Mouse (Mus musculus) macrophage (primary cell): ENCODE data around the gene 1700042G07Rik. TPM values are rescaled to one million over a fixed set of nuclear protein-coding genes. Genes with fewer than 3 reads are reported as not detected.

ENCODE experiments used
- H3K27ac ChIP-seq: fragments of 350-480 bp; formaldehyde crosslinking; 2 replicates; pipeline ENCODE4 v1.9.0; 2021
- H3K36me3 ChIP-seq: fragments of 350-480 bp; formaldehyde crosslinking; 2 replicates; pipeline ENCODE4 v1.9.0; 2021; ENCODE audit errors: inconsistent target
- H3K4me3 ChIP-seq: fragments of 350-480 bp; formaldehyde crosslinking; 2 replicates; pipeline ENCODE4 v1.9.0; 2021; ENCODE audit errors: inconsistent target
- H3K79me2 ChIP-seq: fragments of 350-480 bp; formaldehyde crosslinking; 2 replicates; pipeline ENCODE4 v1.9.0; 2021; ENCODE audit errors: inconsistent target
- WGBS: methylation state at CpG from one replicate; pipeline ENCODE4 v1.1.7; 2026; ENCODE audit warnings: inconsistent platforms; ENCODE audit not compliant: missing documents; 5-methylcytosine and 5-hydroxymethylcytosine counted together
- polyA plus RNA-seq: library from polyadenylated mRNA; stranded (reverse); fragments of 250-400 nt; gene quantifications from 3 replicates; pipeline ENCODE4 v1.2.4, GENCODE M21; 2018; ENCODE audit warnings: inconsistent platforms
- total RNA-seq, 78 experiments: library from RNA; depleted of rRNA; stranded (reverse); fragments of 250-400 nt; gene quantifications; 1 replicate in 9 of 78; 2 replicates in 24 of 78; 3 replicates in 43 of 78; 4 replicates in 2 of 78; pipeline ENCODE4 v1.2.4; 2018; ENCODE audit warnings: inconsistent platforms in 56 of 78

The 1700042G07Rik gene
- not detected for total RNA-seq (2018; cell fraction: chromatin; rRNA removed)
- total RNA-seq (2018; cell fraction: cytosol; rRNA removed): not detected
- not detected for total RNA-seq (2018; cell fraction: nucleus; rRNA removed)
- not detected in 3 replicates for polyA plus RNA-seq

- Histone ChIP-seq H3K79me2 (no peaks in the 10 kb centered on the region), H3K36me3 (no peaks in the 10 kb centered on the region), H3K4me3 (no peak within 1 kb of the TSS), H3K27ac (no peak within 1 kb of the TSS)
- 86% methylated on average over 6 of the region's 6 CpGs for WGBS
These were observed at the start of gene 1700042G07Rik, which contains the start of gene Gm49337 for GRCm38 (mm10) chr4:116173072-116173471. Gene 1700042G07Rik, plus strand, starts transcription at chr4:116173372. Gene Gm49337, plus strand, starts transcription at chr4:116173384.

- WGBS: 5% methylated on average over 21 of the region's 24 CpGs
- peaks cover 15% of the 10 kb centered on the region for H3K79me2 ChIP-seq
- peak within 1 kb of the TSS; percentile 59 for H3K27ac ChIP-seq
- H3K36me3 ChIP-seq: no peaks in the 10 kb centered on the region
- peak within 1 kb of the TSS; percentile 90 for H3K4me3 ChIP-seq
These were observed 49.3 kb upstream of the 1700042G07Rik start, which contains the start of the genes Rad54l and Pomgnt1 for GRCm38 (mm10) chr4:116123602-116124519. Gene Rad54l, minus strand, starts transcription at chr4:116123690. Gene Pomgnt1, plus strand, starts transcription at chr4:116123840.

DNA sequence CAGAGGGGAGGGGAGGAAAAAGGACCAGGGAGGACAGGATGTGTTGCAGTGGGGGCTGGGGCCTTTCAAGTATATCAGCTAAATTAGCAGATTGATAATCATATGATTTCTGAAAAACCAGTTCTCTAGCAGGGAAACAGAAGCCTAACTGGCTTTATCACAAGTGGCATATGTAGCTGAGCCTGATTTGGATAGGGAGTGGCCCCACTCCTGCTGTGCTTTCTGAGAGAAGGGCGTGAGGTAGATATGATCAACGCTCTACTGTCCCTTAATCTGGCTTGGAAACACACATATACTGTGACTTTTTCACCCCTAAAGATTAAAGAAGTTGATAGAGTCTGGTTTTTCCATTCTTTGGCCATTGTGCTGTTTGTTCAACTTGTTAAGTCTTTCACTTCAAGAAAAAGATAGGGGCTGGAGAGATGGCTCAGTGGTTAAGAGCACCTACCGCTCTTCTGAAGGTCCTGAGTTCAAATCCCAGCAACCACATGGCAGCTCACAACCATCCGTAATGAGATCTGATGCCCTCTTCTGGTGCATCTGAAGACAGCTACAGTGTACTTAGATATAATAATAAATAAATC is 47.3 kb upstream of the 1700042G07Rik start:
- 92% methylated on average over 4 of the region's 4 CpGs for WGBS
- Histone ChIP-seq H3K4me3 (no peak overlapping the region), H3K79me2 (peaks cover 15% of the 10 kb centered on the region), H3K27ac (no peak overlapping the region), H3K36me3 (no peaks in the 10 kb centered on the region)

DNA sequence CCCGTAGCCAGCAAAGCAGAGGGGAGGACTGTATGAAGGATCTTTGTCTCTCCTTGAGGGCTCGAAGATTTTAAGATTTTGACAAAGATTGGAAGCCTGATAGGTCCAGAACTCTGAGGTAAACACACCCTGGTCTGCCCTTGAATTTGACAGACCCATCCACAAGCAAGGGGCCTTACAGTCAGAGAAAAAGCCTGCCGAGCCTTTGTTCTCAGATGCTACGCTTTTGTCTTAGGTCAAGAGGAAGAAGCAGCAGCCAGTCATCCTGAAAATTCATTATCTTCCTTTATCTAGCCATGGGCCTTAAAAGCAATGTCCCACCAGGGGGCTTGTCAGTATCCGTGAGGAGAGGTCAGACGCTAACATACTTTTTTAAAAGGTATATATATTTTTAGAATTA is 45.2 kb upstream of the 1700042G07Rik start:
- 97% methylated on average over 6 of the region's 6 CpGs for WGBS
- H3K36me3 ChIP-seq: no peaks in the 10 kb centered on the region
- H3K4me3 ChIP-seq: no peak overlapping the region
- H3K27ac ChIP-seq: no peak overlapping the region
- H3K79me2 ChIP-seq: peaks cover 10% of the 10 kb centered on the region; the same call in 1 of the 2 replicates

DNA sequence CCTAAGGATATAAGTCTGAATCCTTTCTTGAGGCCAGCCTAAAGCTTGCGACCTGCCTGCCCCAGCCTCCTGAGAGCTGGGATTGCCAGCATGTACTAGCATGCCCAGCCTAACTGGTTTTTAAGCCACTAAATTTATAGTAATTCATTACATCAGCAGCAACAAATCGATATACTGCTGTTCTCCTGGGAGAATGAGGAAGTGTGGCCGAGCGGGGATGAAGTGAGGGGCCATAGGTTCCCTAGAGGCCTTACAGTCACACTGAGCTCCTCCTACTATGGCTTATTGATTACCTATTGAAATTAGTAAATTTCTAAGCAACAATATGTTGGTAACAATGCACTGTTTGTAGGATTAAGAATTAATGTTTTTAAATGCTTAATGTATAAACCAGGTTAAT is 40.0 kb upstream of the 1700042G07Rik start:
- no peak overlapping the region for H3K4me3 ChIP-seq
- no peaks in the 10 kb centered on the region for H3K79me2 ChIP-seq
- no peaks in the 10 kb centered on the region for H3K36me3 ChIP-seq
- WGBS: 52% methylated on average over 4 of the region's 4 CpGs
- no peak overlapping the region for H3K27ac ChIP-seq

- Histone ChIP-seq H3K36me3 (no peaks in the 10 kb centered on the region), H3K4me3 (no peak overlapping the region), H3K27ac (no peak overlapping the region), H3K79me2 (no peaks in the 10 kb centered on the region)
- WGBS: 56% methylated on average over 2 of the region's 2 CpGs
These were observed 38.2 kb upstream of the 1700042G07Rik start for GRCm38 (mm10) chr4:116134990-116135389.

GRCm38 (mm10) chr4:116137421-116137996 is 35.7 kb upstream of the 1700042G07Rik start:
- Histone ChIP-seq H3K4me3 (no peak overlapping the region), H3K27ac (no peak overlapping the region), H3K36me3 (no peaks in the 10 kb centered on the region), H3K79me2 (no peaks in the 10 kb centered on the region)
- 88% methylated on average over 13 of the region's 13 CpGs for WGBS

GRCm38 (mm10) chr4:116140801-116141574 is 32.2 kb upstream of the 1700042G07Rik start:
- no peaks in the 10 kb centered on the region for H3K36me3 ChIP-seq
- 83% methylated on average over 7 of the region's 7 CpGs for WGBS
- no peaks in the 10 kb centered on the region for H3K79me2 ChIP-seq
- H3K4me3 ChIP-seq: no peak overlapping the region
- H3K27ac ChIP-seq: no peak overlapping the region

- no peak overlapping the region for H3K4me3 ChIP-seq
- H3K36me3 ChIP-seq: no peaks in the 10 kb centered on the region
- WGBS: 100% methylated on average over 1 of the region's 1 CpGs
- H3K79me2 ChIP-seq: no peaks in the 10 kb centered on the region
- no peak overlapping the region for H3K27ac ChIP-seq
These were observed 31.4 kb upstream of the 1700042G07Rik start for GRCm38 (mm10) chr4:116141736-116142135.

- Histone ChIP-seq H3K4me3 (no peak overlapping the region), H3K79me2 (no peaks in the 10 kb centered on the region), H3K27ac (no peak overlapping the region), H3K36me3 (no peaks in the 10 kb centered on the region)
- WGBS: 96% methylated on average over 7 of the region's 7 CpGs
These were observed 30.9 kb upstream of the 1700042G07Rik start for GRCm38 (mm10) chr4:116142269-116142668.

- H3K4me3 ChIP-seq: no peak overlapping the region
- WGBS: 26% methylated on average over 7 of the region's 7 CpGs
These were observed 29.8 kb upstream of the 1700042G07Rik start for GRCm38 (mm10) chr4:116143317-116143811.

GRCm38 (mm10) chr4:116143891-116144717 is 29.1 kb upstream of the 1700042G07Rik start:
- WGBS: 5% methylated on average over 47 of the region's 47 CpGs
- Histone ChIP-seq H3K27ac (no peak overlapping the region), H3K36me3 (no peaks in the 10 kb centered on the region), H3K4me3 (peak overlapping the region; percentile 11; the same call in 1 of the 2 replicates), H3K79me2 (no peaks in the 10 kb centered on the region)

More at GRCm38 (mm10) chr4:116143317-116143811, 29.8 kb upstream of the 1700042G07Rik start:
- H3K79me2 ChIP-seq: no peaks in the 10 kb centered on the region
- no peak overlapping the region for H3K27ac ChIP-seq
- no peaks in the 10 kb centered on the region for H3K36me3 ChIP-seq

DNA sequence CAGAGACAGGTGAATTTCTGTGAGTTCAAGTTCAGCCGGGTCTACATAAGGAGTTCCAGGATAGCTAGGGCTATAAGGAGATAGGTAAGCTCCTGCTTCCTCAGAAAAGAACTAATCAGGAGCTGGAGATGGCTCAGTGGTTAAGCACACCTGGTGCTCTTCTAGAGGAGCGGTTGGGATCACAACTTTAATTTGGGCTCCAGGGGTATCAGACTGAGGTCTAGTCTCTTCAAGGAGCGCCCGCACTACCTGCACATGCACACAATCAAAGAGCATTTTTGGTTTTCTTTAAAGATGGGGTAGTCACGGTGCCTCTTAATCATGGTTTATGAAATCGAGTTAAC is 23.4 kb upstream of the 1700042G07Rik start:
- peak overlapping the region; percentile 47 for H3K4me3 ChIP-seq
- peak overlapping the region; percentile 46 for H3K27ac ChIP-seq
- 40% methylated on average over 6 of the region's 6 CpGs for WGBS

More for the DNA sequence above, 23.4 kb upstream of the 1700042G07Rik start:
- H3K36me3 ChIP-seq: peaks cover 26% of the 10 kb centered on the region
- peaks cover 7% of the 10 kb centered on the region; the same call in 1 of the 2 replicates for H3K79me2 ChIP-seq
